Mouse (Mus musculus): ENCODE measurements around the gene Spats1.

DNA sequence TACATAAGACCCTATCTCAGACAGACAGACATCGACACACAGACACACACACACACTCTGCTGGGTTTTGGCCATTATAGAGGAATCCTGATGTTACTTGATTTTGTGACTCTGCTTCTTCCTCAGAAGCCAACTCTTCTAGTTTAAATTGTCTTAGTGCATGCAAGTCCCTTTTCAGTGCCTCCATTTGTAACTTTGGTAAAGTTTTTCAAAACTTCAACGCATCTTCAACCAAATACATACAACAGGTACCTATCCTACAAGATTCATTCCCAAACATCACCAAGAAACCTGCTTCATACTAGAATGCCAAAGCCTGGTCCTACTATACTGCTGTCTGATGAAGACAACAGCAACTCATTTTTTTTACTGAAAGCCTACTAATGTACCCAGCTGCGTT, 43.2 kb downstream of the Spats1 start:
- TF ChIP-seq CTCF (IDR thresholded peaks at IDR 0.05; ENCODE audit: control insufficient read depth, insufficient read depth, insufficient read length): no peak
- TF ChIP-seq MAX (IDR thresholded peaks at IDR 0.05): no peak
- TF ChIP-seq CEBPB (IDR thresholded peaks at IDR 0.05; ENCODE audit: low read depth): no peak
- TF ChIP-seq MYOD1 (IDR thresholded peaks at IDR 0.05; ENCODE audit: control insufficient read depth, insufficient read length, low read depth): no peak
- no peak for TF ChIP-seq USF1 (IDR thresholded peaks at IDR 0.05; ENCODE audit: low read depth)
- TF ChIP-seq FOSL1 (IDR thresholded peaks at IDR 0.05; ENCODE audit: insufficient read depth, low read length, poor library complexity, severe bottlenecking): no peak
- no peak for TF ChIP-seq MYOG (IDR thresholded peaks at IDR 0.05; ENCODE audit: control insufficient read depth, extremely low read depth, insufficient read length)

Data from C2C12 (cell line).